Mouse (Mus musculus): ENCODE results near the gene March9. TPM values are rescaled to one million over a fixed set of nuclear protein-coding genes. Genes with fewer than 3 reads are reported as not detected.

March9 gene
- 1.4 TPM for polyA plus RNA-seq (2017; shearing (Covaris generic))

DNA sequence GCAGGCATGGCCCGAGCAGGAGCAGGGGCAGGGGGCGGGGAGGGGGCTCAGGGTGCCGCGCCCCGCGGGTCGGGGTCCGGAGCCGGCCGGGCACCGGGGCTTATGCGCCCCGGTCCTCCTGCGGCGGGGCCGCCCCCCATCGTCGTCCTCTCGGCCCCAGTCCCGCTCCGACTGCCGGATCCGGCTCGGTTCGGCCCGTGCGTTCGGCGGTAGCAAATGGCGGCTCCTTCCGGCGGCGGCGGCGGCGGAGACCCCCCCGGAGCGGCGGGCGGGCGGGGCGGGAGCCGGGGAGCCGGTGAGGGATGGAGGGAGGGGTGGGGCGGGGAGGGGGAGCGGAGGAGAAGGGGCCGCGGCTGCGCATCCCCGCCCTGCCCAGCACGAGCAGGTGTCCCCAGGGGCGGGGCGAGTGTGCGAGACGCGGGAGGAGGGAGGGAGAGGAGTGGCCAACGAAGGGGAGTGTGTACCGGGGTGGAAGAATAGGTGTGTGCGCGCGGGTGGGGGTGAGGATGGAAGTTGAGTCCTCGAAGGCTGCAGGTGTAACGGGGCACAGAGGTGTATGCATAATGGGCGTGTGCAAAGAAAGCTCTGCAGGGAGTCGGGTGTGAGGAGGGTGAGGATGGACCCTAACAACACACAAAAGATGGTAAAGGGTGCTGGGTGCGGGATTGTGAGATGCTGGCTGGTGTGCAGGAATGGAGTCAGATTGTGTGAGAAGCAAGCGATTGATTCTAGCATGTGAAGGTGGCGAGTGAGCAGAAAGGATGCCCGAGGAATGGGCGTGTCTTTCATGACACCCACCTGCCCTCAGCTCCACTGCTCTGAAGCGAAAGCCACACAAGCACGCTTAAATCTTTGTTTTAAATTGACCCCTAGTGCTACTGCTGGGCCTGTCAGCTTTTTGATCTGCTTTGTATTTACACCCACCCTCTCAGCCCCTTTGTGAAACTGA, at the start of gene March9:
TSS of gene March9 (minus strand) at position 217 of the 949 bp plus-strand sequence.

DNA sequence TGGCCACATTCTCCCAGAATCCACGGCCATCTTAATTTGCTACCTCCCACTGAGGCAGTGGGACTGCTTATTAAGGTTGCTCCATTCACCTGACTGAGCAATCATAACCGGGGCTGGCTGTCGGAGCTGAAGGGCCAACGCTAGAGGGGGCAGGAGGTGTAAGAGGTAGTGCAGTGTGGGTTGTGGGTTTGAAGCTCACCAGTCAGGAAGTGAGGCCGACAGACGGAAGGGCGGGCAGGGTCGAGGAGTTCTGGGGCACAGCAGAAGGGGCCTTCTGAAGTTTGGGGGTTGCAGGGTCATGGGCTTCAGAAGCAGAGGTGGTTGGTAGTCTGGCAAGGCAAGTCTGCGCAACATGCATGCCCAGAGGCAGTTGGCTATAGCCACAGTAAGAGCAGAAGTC, 15.1 kb upstream of the March9 start, which contains the start of gene Agap2:
TSS of gene Agap2 (plus strand) at position 205 of the 400 bp plus-strand sequence.

DNA sequence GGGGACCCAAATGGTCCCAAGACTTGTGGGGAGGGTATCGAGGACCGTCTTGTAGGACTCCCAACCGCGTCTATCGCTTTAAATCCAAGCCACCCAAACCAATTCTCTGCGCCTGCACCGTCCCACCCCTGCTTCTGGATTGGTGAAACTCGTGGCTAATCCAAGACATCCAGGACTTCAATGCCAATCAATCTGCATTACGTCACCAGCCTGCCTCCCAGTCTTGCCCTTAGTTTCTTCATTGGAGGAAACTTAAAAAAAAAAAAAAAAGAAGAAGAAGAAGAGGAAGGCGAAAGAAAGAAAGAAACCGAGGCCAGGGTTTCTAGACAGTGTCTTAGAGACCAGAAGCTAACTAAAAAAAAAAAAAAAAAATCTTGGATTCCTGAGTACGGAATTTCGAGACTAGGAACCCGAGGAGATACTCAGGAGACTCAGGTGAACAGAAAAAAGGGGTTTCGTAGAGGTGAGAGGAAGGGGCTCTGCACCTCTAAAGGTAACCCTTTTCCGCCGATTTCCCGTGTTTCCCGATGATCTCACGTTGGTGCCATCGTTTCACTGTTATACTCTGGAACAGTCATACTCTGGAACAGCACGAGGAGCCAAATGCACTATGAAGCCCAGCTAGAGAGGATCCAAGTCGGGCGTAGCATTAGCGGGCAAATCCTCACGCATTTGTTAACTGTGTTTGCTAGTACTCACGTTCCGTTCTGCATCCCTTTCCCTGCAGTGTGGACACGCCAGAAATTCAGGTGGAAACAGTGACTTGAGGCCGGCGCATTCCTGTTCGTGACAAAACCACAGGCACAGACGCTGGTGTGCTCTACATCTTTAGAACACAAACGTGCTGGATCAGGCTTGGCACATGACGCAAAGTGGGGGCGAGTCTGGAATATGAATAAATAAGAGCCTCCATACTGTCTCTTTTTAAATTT, 10.5 kb upstream of the March9 start, which contains the start of gene Tspan31:
TSS of gene Tspan31 (minus strand) at position 75 of the 932 bp plus-strand sequence.

DNA sequence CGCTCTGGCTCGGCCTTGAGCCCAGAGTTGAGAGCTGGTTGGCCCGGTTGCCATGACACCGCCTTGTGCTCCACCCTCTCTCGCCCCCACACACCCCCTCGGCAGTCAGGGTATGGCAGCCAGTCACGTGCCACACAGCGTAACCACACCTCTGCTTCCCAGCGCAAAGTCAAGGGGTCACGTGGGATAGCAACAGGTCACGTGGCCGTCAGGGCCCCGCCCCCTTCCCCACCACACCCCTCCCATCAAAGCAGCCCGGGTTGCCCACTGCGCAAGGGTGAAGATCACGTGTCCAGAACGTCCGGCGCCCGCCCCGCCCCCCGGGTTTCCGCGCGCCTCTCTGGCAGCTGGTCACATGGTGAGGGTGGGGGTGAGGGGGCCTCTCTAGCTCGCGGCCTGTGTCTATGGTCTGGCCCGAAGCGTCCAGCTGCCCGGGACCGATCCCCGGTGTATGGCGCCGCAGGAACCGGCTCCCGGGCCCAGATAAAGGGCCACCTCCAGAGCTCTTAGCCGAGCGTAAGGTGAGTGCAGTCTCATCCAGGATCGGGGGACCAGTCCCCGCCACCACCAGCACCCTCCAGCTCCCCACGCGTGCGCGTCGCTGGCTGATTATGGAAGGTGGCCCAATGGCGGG, 3.4 kb upstream of the March9 start, which contains the start of gene Cdk4:
TSS of gene Cdk4 (plus strand) at position 296 of the 634 bp plus-strand sequence.

DNA sequence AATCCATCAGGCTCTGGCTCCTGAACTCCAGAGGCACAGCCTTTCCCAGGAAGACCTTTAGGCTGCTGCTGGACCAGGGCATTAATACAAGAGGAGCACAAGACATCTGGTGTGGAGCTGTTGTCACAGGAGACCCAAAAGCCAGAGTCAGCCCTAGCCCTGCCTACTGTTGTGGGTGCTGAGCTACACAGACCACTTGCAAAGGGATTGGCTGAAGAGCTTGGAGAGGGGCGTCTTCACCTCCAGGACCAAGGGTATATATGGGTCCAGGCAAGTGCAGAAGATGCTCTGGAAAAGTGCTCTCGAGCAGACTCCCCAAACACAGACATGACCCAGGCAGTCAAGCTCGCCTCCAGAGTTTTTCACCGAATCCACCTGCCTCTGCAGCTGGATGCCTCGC, 12.0 kb downstream of the March9 start, which contains the start of gene Cyp27b1:
TSS of gene Cyp27b1 (plus strand) at position 297 of the 400 bp plus-strand sequence.

DNA sequence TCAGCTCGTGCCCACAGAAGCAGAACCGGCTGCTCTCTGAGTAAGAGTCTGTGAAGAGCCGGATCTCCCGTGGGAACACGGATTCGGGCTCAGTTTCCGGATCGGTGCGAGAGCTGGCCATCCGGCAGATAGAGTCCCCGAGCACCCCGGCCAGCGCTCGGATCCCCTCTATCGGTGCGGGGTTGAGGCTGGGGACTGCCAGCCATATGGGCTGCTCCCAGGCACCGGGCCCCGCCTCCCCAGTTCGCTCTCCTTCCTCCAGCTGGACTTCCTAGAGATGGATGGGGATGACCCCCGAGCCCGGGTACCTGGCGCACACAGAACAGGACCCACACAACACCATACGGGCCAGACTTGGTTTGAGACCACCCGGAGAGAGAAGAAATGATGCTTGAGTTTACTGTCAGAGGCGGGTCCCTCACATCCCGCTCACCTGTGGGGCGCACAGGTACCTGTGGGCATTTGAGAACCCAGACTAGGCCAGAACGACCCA, 18.7 kb downstream of the March9 start, which contains the start of the genes Mettl1 and Eef1akmt3:
TSS of gene Mettl1 (plus strand) at position 141 of the 493 bp plus-strand sequence.
TSS of gene Eef1akmt3 (minus strand) at position 240 of the 493 bp plus-strand sequence.

DNA sequence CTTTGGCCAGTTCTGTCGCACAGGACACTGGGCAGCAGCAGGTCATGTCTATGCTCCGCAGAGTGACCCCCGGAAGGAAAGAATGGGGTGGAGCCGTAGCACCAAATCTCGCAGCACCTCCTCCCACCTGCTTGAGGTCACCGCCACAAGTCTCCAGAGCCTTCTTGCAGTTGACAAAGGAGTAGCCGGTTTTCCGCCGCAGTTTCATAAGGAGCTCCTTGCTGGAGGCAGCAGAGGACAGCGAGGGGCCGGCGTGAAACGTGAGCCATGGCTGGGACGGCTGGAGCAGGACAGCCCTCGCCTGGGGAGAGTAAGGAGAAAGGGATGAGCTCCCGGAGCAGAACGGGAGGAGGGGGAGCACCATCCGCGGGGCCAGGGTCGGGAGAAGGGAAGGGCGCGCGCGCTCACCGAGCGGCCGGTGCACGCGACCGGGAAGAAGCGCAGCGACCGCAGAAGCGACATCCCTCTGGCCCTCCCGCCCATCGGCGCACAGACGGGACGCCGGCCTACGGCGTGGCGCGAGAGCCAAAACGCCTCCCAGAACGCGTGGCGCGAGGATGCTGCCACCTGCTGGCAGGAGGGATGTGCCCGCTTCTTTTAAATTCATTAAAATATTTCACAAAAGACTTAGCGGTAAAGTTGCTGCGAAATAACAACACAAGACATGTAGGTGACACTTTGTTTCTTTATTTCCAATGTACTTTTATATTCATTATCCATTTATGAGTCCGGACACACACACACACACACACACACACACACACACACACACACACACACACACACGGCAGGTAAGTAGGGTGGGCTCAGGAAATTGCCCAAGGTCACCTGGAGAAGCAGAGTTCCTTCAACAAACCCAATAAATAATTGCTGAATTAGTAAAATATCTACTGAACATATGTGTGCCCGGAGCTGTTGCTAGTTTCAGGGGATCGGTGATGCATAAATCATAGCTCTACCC, 29.4 kb downstream of the March9 start, which contains the start of gene Tsfm:
TSS of gene Tsfm (minus strand) at position 505 of the 961 bp plus-strand sequence.

Other genes with a start within 250 kb of the March9 start
- gene Atp23, start 158.8 kb downstream of the March9 start, polyA plus RNA-seq (2017; shearing (Covaris generic)), result 7.2 TPM
- 38.2 TPM for gene Ctdsp2, start 81.5 kb downstream of the March9 start, polyA plus RNA-seq (2017; shearing (Covaris generic))
- not detected for gene Avil, start 59.5 kb downstream of the March9 start, polyA plus RNA-seq (2017; shearing (Covaris generic))
- 21.8 TPM for gene Tsfm, start 29.3 kb downstream of the March9 start, polyA plus RNA-seq (2017; shearing (Covaris generic))
- gene Mettl1, start 18.8 kb downstream of the March9 start, polyA plus RNA-seq (2017; shearing (Covaris generic)), result 15.7 TPM
- 0.60 TPM for gene Eef1akmt3, start 18.7 kb downstream of the March9 start, polyA plus RNA-seq (2017; shearing (Covaris generic))
- not detected for gene Cyp27b1, start 11.9 kb downstream of the March9 start, polyA plus RNA-seq (2017; shearing (Covaris generic))
- gene Cdk4, start 3.4 kb upstream of the March9 start, polyA plus RNA-seq (2017; shearing (Covaris generic)), result 188 TPM
- gene Tspan31, start 10.1 kb upstream of the March9 start, polyA plus RNA-seq (2017; shearing (Covaris generic)), result 142 TPM
- 13.2 TPM for gene Agap2, start 15.1 kb upstream of the March9 start, polyA plus RNA-seq (2017; shearing (Covaris generic))
- gene Os9, start 60.9 kb upstream of the March9 start, polyA plus RNA-seq (2017; shearing (Covaris generic)), result 197 TPM
- gene B4galnt1, start 105.0 kb upstream of the March9 start, polyA plus RNA-seq (2017; shearing (Covaris generic)), result 801 TPM
- 11.3 TPM for gene Slc26a10, start 120.5 kb upstream of the March9 start, polyA plus RNA-seq (2017; shearing (Covaris generic))
- not detected for gene Arhgef25, start 129.9 kb upstream of the March9 start, polyA plus RNA-seq (2017; shearing (Covaris generic))
- gene Dtx3, start 135.5 kb upstream of the March9 start, polyA plus RNA-seq (2017; shearing (Covaris generic)), result 90.2 TPM
- gene Pip4k2c, start 151.4 kb upstream of the March9 start, polyA plus RNA-seq (2017; shearing (Covaris generic)), result 26.3 TPM
- gene Kif5a, start 203.2 kb upstream of the March9 start, polyA plus RNA-seq (2017; shearing (Covaris generic)), result 0.06 TPM
- 69.5 TPM for gene Dctn2, start 206.2 kb upstream of the March9 start, polyA plus RNA-seq (2017; shearing (Covaris generic))
- 3.4 TPM for gene Mbd6, start 228.8 kb upstream of the March9 start, polyA plus RNA-seq (2017; shearing (Covaris generic))

Data from effector memory CD4-positive, alpha-beta T cell, adult 7 months (primary cell).